Mouse (Mus musculus) mouse embryonic stem cell (cell line): ENCODE results near the gene Col4a3.

Experiments used
- in situ Hi-C, 2 experiments: fragments of 300-500 bp; cut with MboI; formaldehyde crosslinking; loops; 1 replicate in 1 of 2; 3 replicates in 1 of 2; pipeline ENCODE4 v1.14.3; 2019 to 2020; ENCODE audit warnings: low sequenced_read_pairs in 2 of 2, low pct_unique_long_range_greater_than_20kb in 1 of 2, mixed read lengths in 1 of 2; ENCODE audit not compliant: unreplicated experiment in 1 of 2

The Col4a3 gene

GRCm38 (mm10) chr1:82596864-82597596, 10.3 kb downstream of the Col4a3 start:
- in situ Hi-C loops: no loop called here

- in situ Hi-C loops: no loop called here
Measured at GRCm38 (mm10) chr1:82603198-82603950, 16.7 kb downstream of the Col4a3 start.

GRCm38 (mm10) chr1:82605347-82605746, 18.6 kb downstream of the Col4a3 start:
- in situ Hi-C loops: no loop called here

GRCm38 (mm10) chr1:82605856-82606255, 19.1 kb downstream of the Col4a3 start:
- in situ Hi-C loops: no loop called here

GRCm38 (mm10) chr1:82608646-82609262, 22.0 kb downstream of the Col4a3 start:
- in situ Hi-C loops: no loop called here

GRCm38 (mm10) chr1:82612061-82612660, 25.4 kb downstream of the Col4a3 start:
- in situ Hi-C loops: no loop called here

- in situ Hi-C loops: no loop called here
Measured at GRCm38 (mm10) chr1:82618001-82618400, 31.3 kb downstream of the Col4a3 start.

- in situ Hi-C loops: no loop called here
Measured at GRCm38 (mm10) chr1:82618592-82618991, 31.9 kb downstream of the Col4a3 start.

- in situ Hi-C loops: no loop called here
Measured at GRCm38 (mm10) chr1:82619981-82620380, 33.3 kb downstream of the Col4a3 start.

GRCm38 (mm10) chr1:82624934-82625333, 38.2 kb downstream of the Col4a3 start:
- in situ Hi-C loops: no loop called here

- in situ Hi-C loops: no loop called here
Measured at GRCm38 (mm10) chr1:82625474-82625873, 38.8 kb downstream of the Col4a3 start.

- in situ Hi-C loops: no loop called here
Measured at GRCm38 (mm10) chr1:82627652-82628051, 40.9 kb downstream of the Col4a3 start.

- in situ Hi-C loops: no loop called here
Measured at GRCm38 (mm10) chr1:82629495-82629894, 42.8 kb downstream of the Col4a3 start.

- in situ Hi-C loops: loop anchor here in 1 of 2 experiments (10.0 kb wide), 1 partner anchor 56 kb away; no protein-coding TSS in a partner anchor
Measured at GRCm38 (mm10) chr1:82631169-82631792, 44.6 kb downstream of the Col4a3 start.

- in situ Hi-C loops: loop anchor here in 1 of 2 experiments (10.0 kb wide), 1 partner anchor 60 kb away; no protein-coding TSS in a partner anchor
Measured at GRCm38 (mm10) chr1:82634545-82635253, 48.0 kb downstream of the Col4a3 start.

GRCm38 (mm10) chr1:82635254-82635620, 48.5 kb downstream of the Col4a3 start:
- in situ Hi-C loops: loop anchor here in 1 of 2 experiments (10.0 kb wide), 1 partner anchor 60 kb away; no protein-coding TSS in a partner anchor

- in situ Hi-C loops: loop anchor here in 1 of 2 experiments (10.0 kb wide), 1 partner anchor 62 kb away; no protein-coding TSS in a partner anchor
Measured at GRCm38 (mm10) chr1:82636321-82636720, 49.6 kb downstream of the Col4a3 start.

- in situ Hi-C loops: loop anchor here in 1 of 2 experiments (10.0 kb wide), 1 partner anchor 63 kb away; no protein-coding TSS in a partner anchor
Measured at GRCm38 (mm10) chr1:82637414-82637813, 50.7 kb downstream of the Col4a3 start.
